ENCODE assay signal across 8 mouse cellular contexts in the genomic region with DNA sequence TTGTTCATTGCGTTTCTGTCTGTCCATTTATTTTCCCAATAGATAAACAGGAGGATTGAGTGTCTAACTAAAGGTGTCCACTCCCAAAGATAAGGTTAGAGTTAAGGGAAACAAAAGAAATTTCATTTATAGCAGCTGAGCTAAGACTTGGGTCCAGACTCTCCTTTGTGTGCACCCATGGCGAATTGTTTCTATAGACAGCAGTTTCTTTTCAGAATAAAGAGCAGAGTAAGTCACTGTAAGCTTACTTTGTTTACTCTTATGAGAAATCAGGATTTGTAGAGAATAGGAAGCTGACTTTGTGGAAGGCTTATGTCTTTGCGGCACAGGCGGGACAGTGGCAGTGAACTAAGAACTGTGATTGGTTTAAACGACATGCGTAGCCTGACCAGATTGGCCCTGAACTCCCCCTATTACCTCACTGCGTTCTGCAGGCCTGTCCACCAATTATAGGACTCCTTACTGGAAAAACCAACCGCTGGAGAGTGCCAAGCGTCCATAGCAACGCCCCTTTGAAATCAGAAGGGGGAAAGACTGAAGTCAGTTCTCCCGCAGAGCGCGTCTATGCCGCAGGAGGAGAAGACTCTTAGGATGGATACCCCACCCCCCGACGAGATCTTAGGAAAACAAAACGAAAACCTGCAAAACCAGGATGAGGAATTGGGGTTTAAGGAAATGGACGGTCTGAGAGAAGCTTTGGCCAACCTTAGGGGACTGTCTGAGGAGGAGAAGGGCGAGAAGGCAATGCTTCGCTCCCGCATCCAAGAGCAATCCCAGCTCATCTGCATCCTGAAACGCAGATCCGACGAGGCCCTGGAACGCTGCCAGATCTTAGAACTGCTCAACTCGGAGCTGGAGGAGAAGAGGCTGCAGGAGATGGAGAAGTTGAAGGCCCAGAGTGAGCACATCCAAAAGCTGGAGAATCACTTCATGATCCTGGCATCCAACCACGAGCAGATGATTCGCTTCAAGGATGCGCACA. TPM values are rescaled to one million over a fixed set of nuclear protein-coding genes. Genes with fewer than 3 reads are reported as not detected.
DNase-seq lines count a peak whose midpoint lies in the region; ATAC-seq and TF ChIP-seq lines count a peak whose summit lies in the region.

A gene (plus strand): TSS at position 558 of the 982 bp plus-strand sequence.

- H3K4me3 ChIP-seq in thymus, adult 2 months (ENCODE audit: control insufficient read depth, insufficient read depth, low read length), result no peak within 1 kb of the TSS
- peak within 1 kb of the TSS; percentile 40 for H3K4me3 ChIP-seq in embryonic facial prominence, embryonic 14.5 days (ENCODE audit: low read depth, low read length)
- H3K4me3 ChIP-seq in limb, embryonic 11.5 days (ENCODE audit: low read depth, low read length), result peak within 1 kb of the TSS; percentile 24
- H3K4me3 ChIP-seq in midbrain, embryonic 12.5 days, result peak within 1 kb of the TSS; percentile 38

- H3K4me1 ChIP-seq in thymus, adult 2 months (replicated peaks; ENCODE audit: control insufficient read depth, insufficient read depth, low read length), result no peaks in the 10 kb centered on the region
- 0 out of 2 replicates have a peak, but pooled peaks cover 4% of the 10 kb centered on the region for H3K4me1 ChIP-seq in embryonic facial prominence, embryonic 14.5 days (ENCODE audit: control insufficient read depth, insufficient read depth, low read length)
- H3K4me1 ChIP-seq in limb, embryonic 11.5 days (ENCODE audit: control insufficient read depth, insufficient read depth, low read length), result no peaks in the 10 kb centered on the region
- peaks cover 7% of the 10 kb centered on the region for H3K4me1 ChIP-seq in midbrain, embryonic 12.5 days

- H3K27me3 ChIP-seq in thymus, adult 2 months (ENCODE audit: control insufficient read depth, insufficient read depth, low read length), result no peaks in the 10 kb centered on the region
- no peaks in the 10 kb centered on the region for H3K27me3 ChIP-seq in embryonic facial prominence, embryonic 14.5 days (replicated peaks; ENCODE audit: control insufficient read depth, insufficient read depth, low read length)
- no peaks in the 10 kb centered on the region for H3K27me3 ChIP-seq in limb, embryonic 11.5 days (ENCODE audit: control insufficient read depth, insufficient read depth, low read length)
- peaks cover 7% of the 10 kb centered on the region for H3K27me3 ChIP-seq in midbrain, embryonic 12.5 days

- ATAC-seq in embryonic facial prominence, embryonic 14.5 days (ENCODE audit: low read depth), result peak; percentile 100
- peak; percentile 99 for ATAC-seq in limb, embryonic 11.5 days (ENCODE audit: insufficient number of reproducible peaks, low FRiP score, low TSS enrichment, low read depth)
- ATAC-seq in midbrain, embryonic 12.5 days (ENCODE audit: low FRiP score, low read depth), result peak; percentile 100

- H3K27ac ChIP-seq in thymus, adult 2 months (ENCODE audit: control insufficient read depth, insufficient read depth, low read length), result no peak within 1 kb of the TSS
- no peak within 1 kb of the TSS for H3K27ac ChIP-seq in embryonic facial prominence, embryonic 14.5 days (replicated peaks; ENCODE audit: low read depth, low read length)
- H3K27ac ChIP-seq in limb, embryonic 11.5 days (replicated peaks; ENCODE audit: low read depth, low read length), result no peak within 1 kb of the TSS
- no peak within 1 kb of the TSS for H3K27ac ChIP-seq in midbrain, embryonic 12.5 days (replicated peaks)

- no peak for TF ChIP-seq CTCF in thymus, adult 2 months (IDR thresholded peaks at IDR 0.05; ENCODE audit: borderline replicate concordance, control insufficient read depth, extremely low read depth, insufficient read depth, low read length, poor library complexity)

- no peak for TF ChIP-seq POLR2A in thymus, adult 2 months (IDR thresholded peaks at IDR 0.05; ENCODE audit: control insufficient read depth, extremely low read depth, insufficient read depth, low read length, poor library complexity)

- no peaks in the 10 kb centered on the region for H3K36me3 ChIP-seq in thymus, adult 2 months (ENCODE audit: control insufficient read depth, insufficient read depth, low read length)
- no peaks in the 10 kb centered on the region for H3K36me3 ChIP-seq in embryonic facial prominence, embryonic 14.5 days (ENCODE audit: control insufficient read depth, insufficient read depth, low read length)
- H3K36me3 ChIP-seq in limb, embryonic 11.5 days (ENCODE audit: control insufficient read depth, insufficient read depth, low read length), result no peaks in the 10 kb centered on the region
- no peaks in the 10 kb centered on the region for H3K36me3 ChIP-seq in midbrain, embryonic 12.5 days

- H3K4me2 ChIP-seq in embryonic facial prominence, embryonic 14.5 days (ENCODE audit: low read depth, low read length), result peak within 1 kb of the TSS; percentile 75
- H3K4me2 ChIP-seq in limb, embryonic 11.5 days (ENCODE audit: low read depth, severe bottlenecking), result peak within 1 kb of the TSS; percentile 51
- H3K4me2 ChIP-seq in midbrain, embryonic 12.5 days (replicated peaks), result peak within 1 kb of the TSS; percentile 60

- WGBS in thymus, adult 2 months, result 36% methylated on average over 29 of the region's 29 CpGs
- 22% methylated on average over 29 of the region's 29 CpGs for WGBS in embryonic facial prominence, embryonic 14.5 days
- WGBS in limb, embryonic 11.5 days, result 22% methylated on average over 29 of the region's 29 CpGs
- 19% methylated on average over 29 of the region's 29 CpGs for WGBS in midbrain, embryonic 12.5 days

- H3K9ac ChIP-seq in embryonic facial prominence, embryonic 14.5 days (ENCODE audit: low read depth, low read length), result peak within 1 kb of the TSS; percentile 62
- H3K9ac ChIP-seq in limb, embryonic 11.5 days (ENCODE audit: low read length), result peak within 1 kb of the TSS; percentile 23; the same call in 1 of the 2 replicates
- peak within 1 kb of the TSS; percentile 31 for H3K9ac ChIP-seq in midbrain, embryonic 12.5 days (replicated peaks)

- no peaks in the 10 kb centered on the region for H3K9me3 ChIP-seq in embryonic facial prominence, embryonic 14.5 days (ENCODE audit: control insufficient read depth, low read length)
- no peaks in the 10 kb centered on the region for H3K9me3 ChIP-seq in limb, embryonic 11.5 days (ENCODE audit: control insufficient read depth, low read length)
- H3K9me3 ChIP-seq in midbrain, embryonic 12.5 days, result no peaks in the 10 kb centered on the region

- DNase-seq in thymus, postnatal 0 days (ENCODE audit: low spot score), result peak; percentile 41
- DNase-seq in thymus, adult 2 months, result no peak
- DNase-seq in embryonic facial prominence, embryonic 14.5 days (ENCODE audit: low spot score), result peak; percentile 97
- peak; percentile 88 to 90 for DNase-seq in heart, adult 9 months (ENCODE audit: low spot score in 2 of 2)
- DNase-seq in kidney, adult 8-10 months, result peak; percentile 83 to 89
- DNase-seq in limb, embryonic 11.5 days (ENCODE audit: low spot score), result peak; percentile 74
- peak; percentile 88 for DNase-seq in skeletal muscle tissue, adult 2 months (ENCODE audit: low read depth, low spot score)

RNA-seq across cellular contexts. Expression of the gene that starts here (rescaled TPM):
- 0.22 and 0.24 TPM in 2 replicates for polyA plus RNA-seq in thymus, postnatal 0 days (2015; fragmentation: Nextera tagmentation; extraction: Ambion mirVana)
- polyA plus RNA-seq in thymus, adult 2 months (2012; rRNA removed), result 0.18 TPM in 1 of 2 replicates, not detected in the other
- 1.9 and 2.1 TPM in 2 replicates for polyA plus RNA-seq in embryonic facial prominence, embryonic 14.5 days (2014; fragmentation: Nextera tagmentation; extraction: Ambion mirVana)
- polyA plus RNA-seq in limb, embryonic 11.5 days (2014; fragmentation: Nextera tagmentation; extraction: Ambion mirVana), result 2.1 and 3.1 TPM in 2 replicates
- 3.0 and 3.2 TPM in 2 replicates for polyA plus RNA-seq in midbrain, embryonic 12.5 days (2016; fragmentation: Nextera tagmentation; extraction: Ambion mirVana)

Comparison
In these comparisons a context has a peak if more than half of its experiments do, and no peak if none do; other contexts are left out.
1. Peak in DNase-seq in thymus, postnatal 0 days; RNA of the gene not detected or under 1 TPM.